Mouse (Mus musculus): ENCODE measurements around the gene Car9.
"Not testable (repeated sequence)": the region's sequence is repeated elsewhere in the genome, so short reads cannot be mapped to it uniquely, and the experiment has no call there.

Gene Car9

DNA sequence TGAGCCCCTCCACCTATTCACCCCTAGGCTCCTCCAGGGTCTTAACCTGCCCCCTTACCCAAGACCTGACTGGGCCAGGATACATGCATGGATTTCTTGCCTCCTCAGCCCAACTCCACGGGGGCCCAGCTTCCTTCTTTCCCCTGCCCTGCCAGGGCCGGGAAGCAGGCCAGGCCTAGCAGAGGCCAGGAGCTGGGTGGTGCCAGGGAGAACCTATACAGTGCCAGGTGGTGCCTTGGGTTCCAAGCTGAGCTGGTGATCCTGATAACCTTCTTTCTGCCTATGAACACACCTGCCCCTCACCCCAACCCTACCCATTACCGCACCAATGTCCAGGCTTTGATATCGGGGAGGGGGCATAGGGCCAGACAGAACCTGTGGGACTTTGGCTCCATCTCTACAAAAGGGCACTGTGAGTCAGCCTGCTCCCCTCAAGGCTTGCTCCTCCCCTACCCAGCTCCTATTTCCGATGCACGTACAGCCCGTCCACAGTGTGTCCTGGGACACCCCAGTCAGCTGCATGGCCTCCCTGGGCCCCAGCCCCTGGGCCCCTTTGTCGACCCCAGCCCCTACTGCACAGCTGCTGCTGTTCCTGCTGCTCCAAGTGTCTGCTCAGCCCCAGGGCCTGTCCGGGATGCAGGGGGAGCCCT, at the start of gene Car9:
Gene Car9, plus strand, starts transcription at position 431 of the 650 bp plus-strand sequence.
- DNase-seq (ENCODE audit: low spot score) = no peak

DNA sequence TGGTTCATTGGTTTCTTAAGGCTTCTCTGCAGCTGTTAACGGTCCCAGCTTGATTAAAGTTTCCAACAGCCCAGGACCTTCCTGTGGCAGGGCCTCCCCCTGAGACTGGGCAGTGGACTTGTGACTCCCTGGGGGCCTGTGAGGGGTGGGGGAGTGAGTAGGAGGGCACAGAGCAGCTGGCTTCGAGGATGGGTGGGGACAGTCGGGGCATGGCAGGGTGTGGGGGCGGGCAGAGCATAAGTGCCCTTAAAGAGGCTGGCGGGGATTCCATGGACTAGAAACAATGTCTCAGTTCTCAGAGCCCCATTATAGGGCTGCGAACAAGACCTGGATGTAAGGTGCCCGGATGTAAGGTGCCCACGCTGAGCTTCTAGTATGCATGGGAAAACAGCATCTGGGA, 49.6 kb upstream of the Car9 start:
- DNase-seq (ENCODE audit: low spot score) = no peak

DNA sequence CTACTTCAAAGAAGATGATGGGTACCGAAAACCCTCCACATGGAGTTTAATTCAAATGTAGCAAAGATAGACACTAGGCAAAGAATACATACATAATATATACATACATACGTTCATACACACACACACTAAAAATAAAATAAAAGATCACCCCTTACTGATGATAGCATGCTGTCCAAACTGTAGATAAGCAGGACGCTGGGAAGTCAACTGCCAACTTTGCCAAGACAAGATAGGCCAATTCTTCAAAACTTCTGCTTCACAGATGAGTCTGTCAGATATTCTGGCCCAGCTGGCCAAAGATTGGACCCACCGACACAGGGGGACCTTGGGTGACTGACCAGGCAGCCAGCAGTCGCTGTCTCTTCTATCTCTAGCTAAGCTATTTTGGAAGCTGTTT, 43.7 kb upstream of the Car9 start:
- DNase-seq (ENCODE audit: low spot score) = no peak

DNA sequence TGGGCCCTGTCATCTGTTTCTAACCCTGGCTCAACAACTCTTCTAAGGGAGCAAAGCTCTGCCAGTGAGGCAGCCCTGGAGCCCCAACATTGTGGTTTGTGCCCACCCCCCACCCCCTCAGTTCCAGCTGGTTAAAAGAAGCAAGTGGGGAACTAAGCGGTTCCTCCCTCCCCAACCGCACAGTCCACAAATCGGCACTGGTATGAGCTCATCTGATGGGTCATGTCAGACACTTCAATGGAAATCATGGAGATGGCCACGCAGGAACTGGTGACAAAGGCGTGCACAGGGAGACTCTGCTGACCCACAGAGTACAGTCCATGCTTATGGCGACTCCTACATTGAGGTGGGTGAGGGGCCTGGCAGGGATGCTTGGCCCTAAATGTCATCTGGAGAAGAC, 40.8 kb upstream of the Car9 start:
- DNase-seq (ENCODE audit: low spot score) = no peak

DNA sequence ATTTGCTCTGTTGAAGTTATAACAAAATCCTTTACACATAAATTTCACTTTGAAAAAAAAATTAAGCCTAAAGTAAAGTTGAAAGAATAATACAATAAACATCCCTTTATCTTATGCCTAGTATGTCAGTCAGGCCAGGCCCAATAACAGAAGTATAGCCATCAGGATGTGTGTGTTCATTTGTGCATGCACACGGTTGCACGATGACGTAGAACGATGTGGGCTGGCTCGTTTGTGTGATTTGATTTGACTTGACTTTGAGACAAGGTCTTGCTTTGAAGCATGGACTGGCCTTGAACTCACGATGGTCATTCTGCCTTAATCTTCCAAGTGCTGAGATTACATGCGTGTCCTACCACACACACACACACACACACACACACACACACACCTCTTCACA, 39.9 kb upstream of the Car9 start:
- DNase-seq (ENCODE audit: low spot score) = no peak

DNA sequence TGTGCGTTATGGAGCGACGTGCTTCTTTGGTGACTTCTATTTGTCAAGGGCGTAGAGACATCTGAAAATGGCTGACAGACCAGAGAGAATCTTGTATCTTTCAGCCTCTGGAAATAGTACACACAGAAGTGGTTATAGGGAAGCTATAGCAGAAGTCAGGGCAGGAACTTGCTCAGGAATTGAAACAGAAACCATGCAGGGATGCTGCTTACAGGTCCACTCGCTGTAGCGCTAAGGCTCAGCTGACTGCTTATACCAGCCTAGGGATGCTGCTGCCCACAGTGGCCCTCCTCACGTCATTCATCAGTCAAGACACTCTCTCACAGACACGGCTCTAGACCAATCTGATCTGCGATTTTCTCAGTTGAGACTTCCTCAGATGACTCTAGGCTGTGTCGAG, 36.5 kb upstream of the Car9 start:
- no peak for DNase-seq (ENCODE audit: low spot score)

DNA sequence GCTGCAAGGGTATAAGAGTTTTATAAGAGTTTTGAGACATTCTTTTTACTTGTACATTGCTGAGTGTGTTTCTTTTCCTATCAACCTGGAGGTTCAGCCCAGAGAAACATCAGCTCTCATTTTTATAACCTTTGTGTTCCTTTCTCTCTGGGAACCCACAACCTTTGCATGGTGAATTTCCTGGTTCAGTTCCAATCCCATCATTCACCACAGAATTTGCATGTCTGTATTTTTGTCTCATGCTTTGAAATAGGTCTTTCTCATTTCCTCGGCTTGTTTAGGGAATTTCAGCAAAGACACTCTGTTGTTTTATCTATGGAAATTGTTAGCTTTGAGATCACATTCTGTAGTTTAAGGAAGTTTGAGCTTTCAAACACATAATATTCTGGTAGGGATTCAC, 33.1 kb upstream of the Car9 start:
- DNase-seq (ENCODE audit: low spot score) = no peak

DNA sequence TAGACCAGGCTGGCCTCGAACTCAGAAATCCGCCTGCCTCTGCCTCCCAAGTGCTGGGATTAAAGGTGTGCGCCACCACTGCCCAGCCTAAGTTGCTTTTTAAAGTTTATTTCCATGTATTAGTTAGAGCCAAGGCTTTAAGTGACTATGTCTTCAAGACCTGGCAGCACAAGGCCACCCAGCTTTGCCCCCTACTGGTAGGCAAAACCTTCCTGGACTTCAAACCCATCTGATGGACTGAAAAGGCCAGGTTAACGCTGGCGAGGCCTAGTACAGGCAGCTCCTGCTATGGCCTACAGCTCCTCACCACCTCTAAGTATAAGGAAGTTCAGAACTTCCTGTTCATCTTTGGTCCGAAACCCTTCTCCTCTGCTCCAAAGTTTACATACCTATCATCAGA, 30.2 kb upstream of the Car9 start:
- no peak for DNase-seq (ENCODE audit: low spot score)

DNA sequence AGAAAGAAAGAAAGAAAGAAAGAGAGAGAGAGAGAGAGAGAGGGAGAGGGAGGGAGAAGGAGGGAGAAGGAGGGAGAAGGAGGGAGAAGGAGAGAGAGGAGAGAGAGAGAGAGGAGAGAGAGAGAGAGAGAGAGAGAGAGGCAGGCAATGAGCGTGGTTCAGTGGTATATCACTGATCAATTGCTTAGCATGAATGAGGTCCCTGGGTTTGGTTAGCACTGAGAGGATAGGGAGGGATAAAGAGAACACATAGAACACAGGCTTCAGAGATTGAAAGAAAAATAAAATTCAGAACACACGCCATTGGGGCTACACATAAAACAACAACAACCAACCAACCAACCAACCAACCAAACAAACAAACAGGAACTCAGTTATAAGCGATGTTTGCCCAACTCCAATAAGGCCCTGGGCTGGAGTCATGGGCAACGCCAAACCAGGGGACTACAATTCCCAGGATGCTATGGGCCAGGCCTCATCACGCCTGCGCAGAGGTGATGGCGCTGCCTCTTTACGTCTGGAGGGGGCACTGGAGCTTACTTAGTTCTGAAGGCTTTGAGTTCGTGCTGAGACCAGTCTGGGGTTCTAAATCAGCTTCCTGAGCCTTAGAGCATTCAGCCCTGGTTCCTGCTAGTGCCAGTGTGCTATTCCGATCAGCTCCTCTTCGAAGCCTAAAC, 28.8 kb upstream of the Car9 start:
- DNase-seq (ENCODE audit: low spot score) = peak; percentile 86

DNA sequence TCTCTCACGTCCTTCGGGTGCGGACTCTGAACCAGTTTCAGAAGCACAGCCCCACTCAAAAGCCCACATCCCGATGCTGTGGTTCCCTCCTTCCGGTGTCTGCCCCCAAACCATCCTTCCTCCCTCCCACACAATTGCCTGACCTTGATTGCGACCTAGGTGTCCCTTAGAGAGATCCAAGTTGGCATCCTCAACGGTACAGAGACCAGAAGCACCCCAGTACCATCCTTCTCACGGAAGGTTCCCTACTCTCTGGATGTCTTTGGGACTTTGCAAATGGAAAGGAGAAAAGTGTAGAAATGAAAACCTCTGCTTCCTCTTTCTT, 28.3 kb upstream of the Car9 start:
- peak; percentile 36 for DNase-seq (ENCODE audit: low spot score)

DNA sequence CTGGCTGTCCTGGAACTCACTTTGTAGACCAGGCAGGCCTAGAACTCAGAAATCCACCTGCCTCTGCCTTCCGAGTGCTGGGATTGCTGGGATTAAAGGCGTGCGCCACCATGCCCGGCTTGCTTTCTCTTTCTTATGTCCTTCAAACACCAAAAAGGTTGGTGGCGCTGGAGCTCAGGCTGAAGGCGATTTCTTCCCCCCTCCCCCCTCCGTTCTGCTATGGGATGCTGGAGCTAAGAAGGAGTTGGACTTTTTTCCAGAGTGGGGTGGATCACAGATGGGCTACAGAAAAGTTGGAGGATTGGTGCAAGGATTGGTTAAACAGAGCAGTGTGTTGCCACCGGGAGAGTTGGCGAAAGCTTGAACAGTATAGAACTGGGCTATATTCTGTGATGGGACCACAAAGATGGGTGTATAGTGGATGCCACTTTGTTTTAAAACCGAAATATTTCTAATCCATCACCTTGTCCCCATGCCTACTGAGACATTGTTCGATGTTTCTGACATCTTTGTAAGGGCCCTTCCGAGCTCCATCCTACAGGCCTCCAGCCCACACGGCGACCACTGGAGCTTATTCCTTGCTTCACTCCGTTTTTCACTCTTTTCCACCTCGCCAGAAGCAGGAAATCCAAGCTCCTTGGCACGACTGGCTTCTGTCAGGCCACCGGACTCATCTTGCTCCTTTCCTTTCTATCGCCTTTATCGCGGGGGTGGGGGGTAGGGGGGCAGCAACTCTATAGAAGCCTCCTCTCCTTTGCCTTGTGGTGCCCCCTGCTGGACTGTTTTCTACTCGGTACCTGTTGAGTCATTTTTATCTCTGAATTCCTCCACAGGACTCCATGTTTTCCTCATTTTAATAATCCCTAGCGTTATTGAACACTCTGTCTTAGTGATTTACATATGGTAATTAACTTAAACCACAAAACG, 27.6 kb upstream of the Car9 start:
- DNase-seq (ENCODE audit: low spot score) = peak; percentile 63

DNA sequence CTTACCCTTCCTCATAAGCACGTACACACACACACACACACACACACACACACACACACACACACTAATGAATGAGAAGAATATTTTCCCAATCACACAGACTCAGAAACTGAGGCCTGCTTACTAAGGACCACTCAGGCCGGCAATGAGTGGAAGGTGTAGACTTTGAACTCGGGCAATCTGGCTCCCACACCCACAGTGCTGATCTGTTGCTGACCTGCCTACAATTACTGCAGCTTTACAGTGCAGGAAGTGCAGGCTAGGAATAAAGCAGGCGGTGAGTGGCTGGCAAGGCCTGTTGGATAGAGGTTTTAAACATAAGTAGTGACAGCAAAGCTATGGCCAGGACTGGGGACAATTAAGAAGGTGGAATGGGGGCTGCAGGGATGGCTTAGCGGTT, 25.8 kb upstream of the Car9 start:
- DNase-seq (ENCODE audit: low spot score) = no peak

DNA sequence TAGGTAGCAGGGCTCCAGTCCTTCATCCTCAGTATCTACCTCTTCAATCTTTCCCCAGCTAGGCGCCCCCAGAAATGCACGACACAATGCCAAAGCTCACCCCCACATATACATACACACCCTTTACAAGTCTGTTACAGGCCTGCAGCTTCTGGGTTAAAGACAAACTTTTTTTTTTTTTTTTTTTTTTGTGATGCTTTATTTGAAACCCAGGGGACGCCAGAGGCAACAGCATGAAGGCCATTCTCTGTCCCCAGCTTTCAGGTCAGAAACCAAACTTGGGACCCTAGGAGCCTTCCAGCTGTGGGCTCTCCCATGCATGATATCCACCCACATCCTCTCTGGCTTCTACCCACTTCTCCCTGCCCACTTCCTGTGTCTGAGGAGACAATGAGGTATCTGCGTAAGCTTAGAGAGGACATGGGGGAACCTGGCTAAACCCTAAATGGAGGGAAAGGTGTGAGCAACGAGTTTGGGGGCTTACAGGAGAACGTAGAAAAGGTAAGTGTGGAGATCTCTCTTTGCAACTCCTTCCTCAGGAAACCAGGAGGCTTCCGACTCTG, 24.8 kb upstream of the Car9 start:
- DNase-seq (ENCODE audit: low spot score) = no peak

DNA sequence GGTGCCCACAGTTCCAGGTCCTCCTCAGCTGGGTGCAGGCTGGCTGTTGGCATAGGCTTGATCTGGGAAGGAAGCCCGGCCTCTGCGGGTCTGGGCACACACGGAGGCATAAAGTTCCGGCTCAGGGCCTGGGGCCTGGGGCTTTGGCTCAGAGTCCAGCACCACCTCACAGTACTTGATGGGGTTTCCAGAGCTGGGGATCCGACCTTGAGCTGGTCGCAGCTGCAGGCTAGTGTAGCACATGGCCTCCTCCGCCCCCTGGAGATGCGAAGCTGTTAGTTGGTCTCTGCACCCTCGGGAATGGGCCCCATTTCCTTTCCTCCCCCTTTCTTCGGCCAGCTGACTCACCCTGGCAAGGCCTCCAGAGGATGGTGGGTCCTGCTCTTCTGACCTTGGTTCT, 24.2 kb upstream of the Car9 start:
- DNase-seq (ENCODE audit: low spot score) = no peak

DNA sequence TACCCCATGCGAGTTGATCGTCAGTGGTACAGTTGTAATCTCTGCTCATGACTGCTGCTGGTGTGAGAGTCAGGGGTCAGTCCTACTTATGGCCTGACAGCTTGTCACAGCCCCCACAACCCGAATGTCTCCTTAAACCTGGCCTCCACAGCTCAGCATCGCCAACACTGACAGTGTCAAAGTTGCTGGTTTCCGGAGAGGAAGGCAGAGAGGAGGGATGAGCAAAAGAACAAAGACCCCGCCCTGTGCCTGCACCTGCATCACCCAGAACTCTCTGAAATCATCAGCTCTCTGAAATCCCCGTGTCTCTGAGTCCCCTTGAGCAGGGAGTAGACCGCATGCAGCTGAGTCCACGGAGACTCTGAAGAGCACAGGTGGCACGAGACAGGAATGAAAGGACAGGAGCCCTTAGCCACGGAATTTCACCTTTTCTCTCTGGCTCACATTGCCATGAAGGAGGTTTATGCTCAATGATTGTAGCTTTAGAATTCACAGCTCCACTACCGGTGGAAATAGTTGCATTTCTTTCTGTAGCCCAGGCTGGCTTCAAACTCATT, 23.2 kb upstream of the Car9 start, which contains the start of gene Sit1:
Gene Sit1, minus strand, starts transcription at position 200 of the 557 bp plus-strand sequence.
- DNase-seq (ENCODE audit: low spot score) = no peak

DNA sequence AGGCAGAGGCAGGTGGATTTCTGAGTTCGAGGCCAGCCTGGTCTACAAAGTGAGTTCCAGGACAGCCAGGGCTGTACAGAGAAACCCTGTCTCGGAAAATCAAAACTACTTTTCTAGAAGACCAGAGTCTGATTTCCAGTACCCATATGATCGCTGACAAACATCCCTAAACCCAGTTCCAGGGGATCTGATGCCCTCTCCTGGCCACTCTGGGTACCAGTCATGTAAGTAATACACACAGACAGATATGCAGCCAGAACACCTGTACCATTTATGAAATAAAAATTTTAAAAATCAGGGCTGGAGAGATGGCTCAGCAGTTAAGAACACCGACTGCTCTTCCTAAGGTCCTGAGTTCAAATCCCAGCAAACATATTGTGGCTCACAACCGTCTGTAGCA, 21.1 kb upstream of the Car9 start:
- not testable (repeated sequence) for DNase-seq (ENCODE audit: low spot score)

DNA sequence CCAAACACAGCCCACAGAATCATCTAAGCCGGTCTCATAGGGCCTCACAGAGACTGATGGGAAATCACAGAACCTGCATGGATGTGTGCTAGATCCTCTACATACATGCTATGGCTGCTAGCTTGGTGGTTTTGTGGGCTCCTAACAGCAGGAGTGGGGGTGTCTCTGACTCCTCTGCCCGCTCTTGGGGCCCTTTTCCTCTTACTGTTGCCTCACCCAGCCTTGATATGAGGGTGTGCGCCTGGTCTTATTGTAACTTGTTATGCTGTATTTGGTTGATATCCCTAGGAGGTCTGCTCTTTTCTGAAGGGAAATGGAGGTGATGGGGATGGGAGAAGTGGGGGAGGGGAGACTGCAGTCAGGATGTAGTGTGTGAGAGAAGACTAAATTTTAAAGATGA, 17.2 kb upstream of the Car9 start:
- DNase-seq (ENCODE audit: low spot score) = no peak

DNA sequence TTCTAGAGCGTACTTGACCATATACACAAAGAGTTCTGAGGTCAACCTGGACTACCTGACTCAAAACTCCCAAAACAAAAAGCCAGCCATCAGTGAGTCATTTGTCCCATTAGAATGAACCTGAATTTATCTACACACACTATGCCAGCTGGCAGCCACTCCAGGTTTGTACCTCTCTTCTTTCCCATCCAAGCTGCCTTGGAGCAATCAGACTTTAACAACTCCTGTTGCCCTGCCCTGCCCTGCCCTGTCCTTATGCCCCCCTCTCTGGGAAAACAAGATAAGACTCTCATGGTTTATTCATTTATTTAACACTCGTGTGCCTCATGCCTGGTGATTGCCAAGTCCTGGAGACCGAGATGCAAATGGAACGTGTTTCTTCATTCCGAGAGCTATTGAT, 16.0 kb upstream of the Car9 start:
- no peak for DNase-seq (ENCODE audit: low spot score)

DNA sequence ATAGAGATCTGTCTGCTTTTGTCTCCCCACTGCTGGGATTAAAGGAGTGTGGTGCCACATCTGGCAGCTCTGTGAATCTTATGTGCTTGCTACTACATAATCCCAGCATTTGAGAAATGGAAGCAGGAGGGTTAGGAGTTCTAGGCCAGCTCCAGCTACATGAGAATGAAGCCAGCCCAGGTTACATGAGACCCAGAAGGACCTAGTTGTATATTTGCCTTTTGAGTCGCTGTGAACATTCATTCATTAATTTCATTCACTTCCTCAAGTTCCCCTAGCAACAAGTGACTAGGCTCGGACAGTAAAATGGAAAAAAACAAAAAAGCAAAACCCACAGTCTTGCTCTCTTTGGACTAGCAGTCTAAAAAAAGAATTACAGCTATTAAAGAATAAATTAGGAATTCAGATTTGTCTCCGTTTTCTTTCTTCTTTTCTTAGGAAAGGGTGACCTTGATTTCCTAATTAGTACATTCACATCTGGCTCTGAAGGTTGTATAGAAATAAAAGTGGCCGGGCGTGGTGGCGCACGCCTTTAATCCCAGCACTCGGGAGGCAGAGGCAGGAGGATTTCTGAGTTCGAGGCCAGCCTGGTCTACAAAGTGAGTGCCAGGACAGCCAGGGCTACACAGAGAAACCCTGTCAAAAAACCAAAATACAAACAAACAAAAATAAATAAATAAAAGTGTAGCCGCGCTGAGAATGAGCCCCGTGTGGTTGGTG, 14.5 kb upstream of the Car9 start:
- DNase-seq (ENCODE audit: low spot score) = no peak

DNA sequence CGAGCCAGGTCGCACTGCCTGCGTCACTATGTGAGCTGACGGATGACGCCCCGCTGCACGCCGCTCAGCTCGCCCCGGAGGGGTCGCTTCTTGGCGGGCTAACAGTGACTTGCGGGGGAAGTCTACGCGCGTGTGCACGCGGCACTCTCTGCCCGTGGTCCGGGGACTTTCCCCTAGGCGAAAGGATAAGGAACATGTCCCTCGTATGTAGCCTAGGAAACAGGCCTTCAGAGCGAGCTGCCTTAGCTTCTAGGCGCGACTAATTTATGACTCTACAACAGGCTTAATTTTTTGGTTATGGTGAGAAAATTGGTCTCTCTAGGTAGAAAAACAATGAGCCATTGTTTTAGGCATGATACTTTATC, 14.0 kb upstream of the Car9 start, which contains the start of gene Ccdc107:
Gene Ccdc107, plus strand, starts transcription at position 80 of the 365 bp plus-strand sequence.
- peak; percentile 90 for DNase-seq (ENCODE audit: low spot score)

DNA sequence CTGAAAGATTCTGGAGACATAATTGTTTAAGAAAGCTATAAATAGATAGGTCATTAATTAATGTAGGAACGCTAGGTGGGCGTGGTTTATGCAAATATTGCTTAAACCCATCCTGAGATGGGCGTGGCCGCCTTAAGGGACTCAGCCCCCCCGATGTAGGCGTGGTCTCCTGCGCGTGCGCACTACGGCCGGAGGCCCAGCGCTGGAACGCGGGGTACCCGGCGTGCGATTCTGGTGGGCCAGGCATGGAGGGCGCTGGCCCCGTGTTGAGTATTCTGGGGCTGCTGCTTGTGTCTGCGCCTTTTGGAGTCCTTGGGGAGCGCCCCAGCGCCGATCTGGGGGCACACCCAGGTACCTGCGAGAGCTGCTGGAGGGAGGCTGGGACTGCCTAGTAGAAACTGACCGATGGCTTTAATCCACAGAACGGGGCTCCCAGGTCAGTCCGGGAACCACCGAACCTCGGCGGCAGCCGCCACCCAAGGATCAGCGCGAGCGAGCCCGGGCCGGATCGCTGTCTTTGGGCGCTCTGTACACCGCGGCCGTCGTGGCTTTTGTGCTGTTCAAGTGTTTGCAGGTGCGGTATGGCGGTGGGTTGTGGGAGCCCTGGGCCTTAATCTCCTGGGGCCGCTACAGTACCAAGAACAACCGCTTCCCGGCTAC, 13.4 kb upstream of the Car9 start:
- DNase-seq (ENCODE audit: low spot score) = peak; percentile 97
